Mouse (Mus musculus) embryo, embryonic 9.5 days (tissue): ENCODE measurements around the gene Zfp652.
A peak's percentile ranks its signal among the peaks of the same experiment; 100 is the strongest.
"Not testable (repeated sequence)": the region's sequence is repeated elsewhere in the genome, so short reads cannot be mapped to it uniquely, and the experiment has no call there.

Experiments used
- DNase-seq: peaks from one replicate; pipeline ENCODE4 v3.0.0-alpha.2; 2017; ENCODE audit errors: extremely low spot score

Zfp652 gene

GRCm38 (mm10) chr11:95710478-95710877 lies 2.0 kb upstream of the Zfp652 start:
- no peak for DNase-seq

DNA sequence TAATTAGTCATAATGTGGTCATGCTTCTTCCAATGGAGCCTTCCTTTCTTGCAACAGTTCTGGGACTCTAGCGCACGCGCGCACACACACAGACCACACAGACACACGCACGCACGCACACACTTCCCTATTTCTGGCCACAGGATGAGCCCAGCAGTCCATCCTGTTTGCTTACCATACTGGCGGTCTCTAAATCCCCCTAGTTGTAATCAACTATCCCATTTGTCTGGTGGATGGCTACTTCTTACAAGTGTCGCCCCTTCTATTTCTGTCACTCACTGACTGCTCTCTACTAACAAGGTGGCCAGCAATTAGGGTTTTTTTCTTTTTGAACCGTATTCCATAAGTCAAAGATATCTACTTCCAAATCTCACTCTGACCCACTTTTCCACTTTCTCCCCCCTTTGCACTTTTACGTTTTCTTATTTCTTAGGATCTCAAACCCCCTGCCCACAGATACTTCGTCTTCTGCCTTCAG lies 349 bp upstream of the Zfp652 start:
- no peak for DNase-seq

DNA sequence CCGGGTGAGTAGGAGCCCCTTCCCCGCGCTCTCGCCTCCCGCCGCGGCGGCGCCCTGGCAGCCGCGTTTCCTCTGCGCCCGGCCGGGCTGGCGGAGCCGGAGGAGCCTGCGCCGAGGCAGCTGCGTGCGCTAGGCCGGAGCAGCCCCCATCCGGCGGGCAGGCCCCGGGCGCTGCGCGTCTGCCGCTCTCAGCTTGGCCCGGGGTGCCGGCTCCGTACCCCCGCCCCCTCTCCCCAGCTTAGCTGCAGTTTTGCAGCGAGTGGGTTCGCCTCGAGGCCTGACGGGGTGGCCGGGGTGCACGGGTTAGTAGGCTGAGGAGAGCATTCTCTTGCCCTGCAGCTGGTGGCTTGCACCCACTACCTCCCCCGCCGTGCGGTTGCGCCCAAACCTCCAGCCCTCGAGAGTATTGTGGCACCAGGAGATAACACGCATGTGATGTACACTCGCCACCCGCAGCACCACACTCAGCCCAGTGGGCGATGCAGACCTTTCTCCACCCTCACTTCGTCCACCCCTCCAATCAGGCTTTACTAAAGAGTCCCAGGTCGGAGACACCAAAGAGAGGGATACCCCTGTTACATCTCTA lies 845 bp downstream of the Zfp652 start:
- peak; percentile 58 for DNase-seq

GRCm38 (mm10) chr11:95713811-95714241 lies 1.4 kb downstream of the Zfp652 start:
- no peak for DNase-seq

DNA sequence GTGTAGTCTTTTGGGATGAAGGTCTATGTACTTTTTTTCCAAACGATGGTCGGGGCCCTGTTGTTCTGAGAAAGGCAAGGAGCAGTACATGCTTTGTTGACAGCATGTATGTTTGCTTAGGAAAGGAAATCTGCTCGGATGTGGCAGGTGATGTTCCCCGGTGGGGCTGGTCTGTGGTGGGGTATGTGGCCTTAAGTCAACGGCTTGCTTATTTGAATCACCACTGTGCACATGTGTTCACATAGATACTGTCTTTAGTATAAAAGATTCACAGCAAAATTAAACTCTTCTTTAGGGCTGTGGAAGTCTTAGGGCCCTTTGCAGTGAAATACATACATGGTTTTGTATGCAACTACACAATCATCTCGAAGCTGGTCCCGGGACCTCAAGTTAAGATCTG lies 1.9 kb downstream of the Zfp652 start:
- peak; percentile 4 for DNase-seq

GRCm38 (mm10) chr11:95716136-95716535 lies 3.7 kb downstream of the Zfp652 start:
- DNase-seq, result no peak

GRCm38 (mm10) chr11:95719356-95719755 lies 6.9 kb downstream of the Zfp652 start:
- no peak for DNase-seq

DNA sequence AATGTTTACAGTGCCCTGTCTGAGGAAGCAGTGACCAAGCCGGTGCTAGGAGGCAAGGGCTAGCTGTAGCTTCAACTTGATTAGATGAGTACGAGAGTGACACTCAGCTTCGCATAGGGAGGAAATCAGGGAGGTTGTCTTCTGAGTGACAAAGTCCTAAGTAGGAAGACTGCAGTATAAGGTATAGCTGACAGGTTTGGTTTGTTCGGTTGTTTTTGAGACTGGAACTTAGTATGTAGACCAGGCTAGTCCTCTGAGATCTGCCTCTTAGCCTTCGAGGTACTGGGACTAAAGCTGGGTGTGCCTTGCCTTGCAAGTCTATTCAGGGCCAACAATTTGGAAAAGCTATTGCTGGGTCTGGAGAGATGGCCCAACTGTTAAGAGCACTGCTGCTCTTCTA lies 10.8 kb downstream of the Zfp652 start, which contains the start of gene B130006D01Rik:
Gene B130006D01Rik (plus strand): TSS at position 301 of the 400 bp plus-strand sequence.
- no peak for DNase-seq

GRCm38 (mm10) chr11:95724466-95724865 lies 12.0 kb downstream of the Zfp652 start:
- no peak for DNase-seq

DNA sequence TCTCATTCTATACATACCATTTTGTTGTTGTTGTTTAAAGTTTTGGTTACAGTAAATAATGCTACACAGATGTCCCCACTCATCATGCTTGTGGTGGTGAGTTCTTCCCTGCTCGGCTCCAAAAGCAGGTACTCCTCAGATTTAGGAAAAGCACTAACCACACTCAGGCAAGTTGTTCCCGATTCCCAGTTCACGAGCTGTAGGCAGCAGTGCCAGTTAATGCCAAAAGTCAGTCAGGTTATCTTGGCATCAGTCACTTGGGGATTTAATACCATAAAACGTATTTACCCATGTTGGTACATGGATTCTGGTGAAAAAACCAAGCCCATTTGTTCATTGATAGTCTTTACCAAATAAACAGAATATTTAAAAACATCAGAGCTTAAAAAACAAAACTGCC lies 13.7 kb downstream of the Zfp652 start:
- no peak for DNase-seq

DNA sequence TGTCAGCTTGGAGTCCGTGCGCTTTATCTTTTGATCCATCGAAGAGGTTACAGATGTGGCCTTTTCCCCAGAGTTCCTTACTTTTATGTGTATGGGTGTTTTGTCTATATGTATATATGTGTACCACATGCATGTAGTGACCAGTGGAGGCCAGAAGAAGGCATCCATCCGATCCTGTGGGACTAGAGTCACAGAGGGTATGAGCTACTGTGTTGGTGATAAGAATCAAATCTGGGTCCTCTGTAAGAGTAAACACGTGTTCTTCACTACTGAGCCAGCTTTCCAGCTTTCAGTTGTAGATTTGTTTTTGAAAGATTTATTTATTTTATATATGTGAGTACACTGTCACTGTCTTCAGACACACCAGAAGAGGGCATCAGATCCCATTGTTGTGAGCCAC lies 15.5 kb downstream of the Zfp652 start:
- no peak for DNase-seq

GRCm38 (mm10) chr11:95728916-95729907 lies 16.7 kb downstream of the Zfp652 start:
- no peak for DNase-seq

GRCm38 (mm10) chr11:95734485-95734884 lies 22.0 kb downstream of the Zfp652 start:
- DNase-seq, result no peak

DNA sequence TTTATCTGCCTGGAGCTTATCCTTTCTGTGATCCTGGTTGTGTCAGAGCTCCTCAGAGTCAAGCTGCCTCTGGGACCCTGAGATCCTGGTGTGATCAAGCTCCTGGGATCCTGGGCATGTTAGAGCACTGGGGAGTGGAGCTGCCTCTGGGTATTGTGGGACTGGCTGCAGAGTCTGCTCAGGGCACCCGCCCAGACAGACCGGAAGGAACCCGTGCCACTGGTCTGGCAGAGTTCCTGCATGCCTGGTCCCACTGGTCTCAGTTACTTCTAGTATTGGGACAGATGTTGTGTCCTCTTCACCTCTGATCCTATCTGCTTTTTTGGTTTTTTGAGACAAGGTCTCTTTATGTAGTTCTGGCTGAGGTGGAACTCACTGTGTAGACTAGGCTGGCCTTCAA lies 25.3 kb downstream of the Zfp652 start:
- no peak for DNase-seq

- no peak for DNase-seq
These were observed 32.0 kb downstream of the Zfp652 start for GRCm38 (mm10) chr11:95744521-95744920.

GRCm38 (mm10) chr11:95746821-95747220 lies 34.3 kb downstream of the Zfp652 start:
- no peak for DNase-seq

DNA sequence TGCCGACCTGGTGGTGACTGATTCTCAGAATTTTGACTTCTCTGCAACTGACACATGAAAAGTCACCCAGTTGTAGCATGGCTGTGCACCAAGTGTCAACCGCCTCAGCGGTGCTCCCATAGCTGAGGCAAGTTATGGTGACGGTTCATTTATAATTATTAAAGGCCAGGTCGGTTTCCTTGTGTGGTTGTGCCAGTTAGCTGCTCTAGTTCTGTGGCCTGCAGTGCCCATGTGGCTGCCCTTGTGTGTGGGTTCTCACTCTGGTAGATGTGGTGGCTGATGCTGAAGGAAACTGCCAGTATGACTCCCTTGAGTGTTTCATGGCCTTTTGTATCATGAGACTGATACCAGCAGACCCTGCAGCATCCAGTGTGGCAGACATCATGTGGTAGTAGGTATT lies 35.9 kb downstream of the Zfp652 start:
- no peak for DNase-seq

DNA sequence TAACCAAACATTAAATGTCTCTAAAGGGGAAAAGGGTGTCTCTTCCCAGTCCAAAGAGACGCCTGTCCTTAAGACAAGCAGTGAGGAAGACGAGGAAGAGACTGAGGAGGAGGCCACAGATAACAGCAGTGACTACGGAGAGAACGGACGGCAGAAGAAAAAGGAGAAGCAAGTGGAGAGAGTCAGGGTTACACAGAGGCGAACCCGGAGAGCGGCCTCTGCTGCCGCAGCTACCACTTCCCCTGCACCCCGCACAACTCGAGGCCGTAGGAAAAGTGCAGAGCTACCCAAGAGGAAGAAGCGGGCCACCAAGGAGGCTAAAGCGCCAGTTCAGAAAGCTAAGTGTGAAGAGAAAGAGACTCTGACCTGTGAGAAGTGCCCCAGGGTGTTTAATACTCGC lies 37.1 kb downstream of the Zfp652 start:
- DNase-seq, result no peak

GRCm38 (mm10) chr11:95750995-95751394 lies 38.5 kb downstream of the Zfp652 start:
- DNase-seq, result peak; percentile 67

- DNase-seq, result not testable (repeated sequence)
These were observed 42.7 kb downstream of the Zfp652 start for GRCm38 (mm10) chr11:95755137-95755536.

DNA sequence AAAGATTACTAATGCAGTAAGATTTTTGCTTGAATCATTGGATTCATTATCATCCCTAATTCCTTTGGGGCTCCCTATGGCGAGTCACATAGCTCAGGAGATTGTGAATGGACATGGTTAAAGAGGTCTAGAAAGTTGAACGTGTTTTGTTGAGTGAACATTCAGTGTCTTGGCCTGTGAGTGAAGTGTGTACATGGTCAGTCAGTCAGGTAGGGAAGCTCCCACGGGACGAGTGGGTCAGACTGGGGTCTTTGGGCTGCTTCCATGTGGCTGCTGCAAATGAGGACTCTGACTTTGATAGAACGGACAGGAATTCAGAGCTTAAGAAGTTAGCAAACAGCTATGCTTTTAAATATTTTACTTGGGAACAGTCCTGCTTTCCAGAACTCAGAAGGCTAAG lies 48.0 kb downstream of the Zfp652 start:
- DNase-seq, result no peak

DNA sequence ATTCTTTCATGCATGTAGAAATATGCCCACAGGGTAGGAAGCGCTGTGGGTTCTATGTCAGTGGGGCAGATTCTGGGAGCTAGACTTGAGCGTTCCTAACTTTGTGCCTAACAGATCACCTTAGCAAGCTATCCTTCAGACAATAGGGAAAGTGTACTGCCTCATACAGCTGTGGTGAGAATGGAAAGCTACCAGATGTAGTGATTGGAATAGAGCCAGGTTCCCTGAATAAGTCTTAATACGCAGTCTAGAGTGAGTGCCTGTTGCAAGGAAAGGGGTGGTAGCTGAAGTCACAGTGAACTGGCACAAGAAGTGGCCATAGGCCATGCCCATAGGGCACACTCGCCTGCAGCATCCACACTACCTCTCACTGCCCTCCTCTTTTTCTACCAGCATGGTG lies 50.5 kb downstream of the Zfp652 start:
- no peak for DNase-seq

DNA sequence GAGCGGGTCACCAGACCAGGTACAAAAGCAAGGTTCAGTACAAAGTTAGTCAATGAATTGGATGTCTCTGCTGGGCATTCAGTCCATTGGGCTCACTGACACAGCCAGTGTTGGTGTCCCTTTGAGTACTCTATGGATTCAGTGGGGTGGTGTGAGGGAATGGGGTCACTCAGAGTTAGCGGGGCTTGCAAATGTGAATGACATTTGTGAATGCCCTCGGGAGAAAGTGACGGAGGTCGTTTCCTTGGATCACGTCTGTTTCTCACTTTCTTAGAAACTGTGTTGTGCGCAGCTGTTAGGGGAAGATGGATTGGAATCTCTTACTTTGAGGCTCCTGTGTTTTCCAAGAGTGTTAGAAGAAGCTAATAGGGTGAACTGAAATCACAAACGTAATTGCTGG lies 52.3 kb downstream of the Zfp652 start:
- DNase-seq, result no peak
